Mouse (Mus musculus): ENCODE measurements around the gene Rdh16f1. TPM values are rescaled to one million over a fixed set of nuclear protein-coding genes. Genes with fewer than 3 reads are reported as not detected.
"Not testable (repeated sequence)": the region's sequence is repeated elsewhere in the genome, so short reads cannot be mapped to it uniquely, and the experiment has no call there.

Gene Rdh16f1
- polyA plus RNA-seq, 1 experiment from 2014 or later: not detected

GRCm38 (mm10) chr10:127815888-127816287 lies 56.3 kb downstream of the Rdh16f1 start:
- Histone ChIP-seq H3K27ac (no peak overlapping the region), H3K9me3 (peaks cover 1% of the 10 kb centered on the region; the same call in 1 of the 2 replicates), H3K4me1 (no peaks in the 10 kb centered on the region), H3K4me3 (no peak overlapping the region), H3K36me3 (no peaks in the 10 kb centered on the region), H3K27me3 (ENCODE audit: insufficient read depth, poor library complexity, severe bottlenecking) (no peaks in the 10 kb centered on the region)
- DNase-seq (ENCODE audit: low spot score): no peak

- not testable (repeated sequence) for DNase-seq (ENCODE audit: low spot score); H3K27ac ChIP-seq; H3K4me1 ChIP-seq; H3K4me3 ChIP-seq; H3K27me3 ChIP-seq (ENCODE audit: insufficient read depth, poor library complexity, severe bottlenecking); H3K36me3 ChIP-seq; H3K9me3 ChIP-seq
- WGBS: 69% methylated on average over 4 of the region's 4 CpGs
These were observed 57.8 kb downstream of the Rdh16f1 start for GRCm38 (mm10) chr10:127817268-127817910.

GRCm38 (mm10) chr10:127821806-127822205 lies 62.2 kb downstream of the Rdh16f1 start:
- not testable (repeated sequence) for H3K4me1 ChIP-seq; H3K9me3 ChIP-seq; H3K27ac ChIP-seq; DNase-seq (ENCODE audit: low spot score); H3K4me3 ChIP-seq; H3K27me3 ChIP-seq (ENCODE audit: insufficient read depth, poor library complexity, severe bottlenecking); H3K36me3 ChIP-seq
- 82% methylated on average over 2 of the region's 2 CpGs for WGBS

GRCm38 (mm10) chr10:127825386-127825785 lies 65.8 kb downstream of the Rdh16f1 start:
- 69% methylated on average over 6 of the region's 6 CpGs for WGBS
- no peak for DNase-seq (ENCODE audit: low spot score)
- no peaks in the 10 kb centered on the region for H3K36me3 ChIP-seq
- peaks cover 3% of the 10 kb centered on the region; the same call in 1 of the 2 replicates for H3K9me3 ChIP-seq
- no peak overlapping the region for H3K27ac ChIP-seq
- no peak overlapping the region for H3K4me3 ChIP-seq
- H3K27me3 ChIP-seq (ENCODE audit: insufficient read depth, poor library complexity, severe bottlenecking): no peaks in the 10 kb centered on the region
- H3K4me1 ChIP-seq: no peaks in the 10 kb centered on the region

- H3K9me3 ChIP-seq: no peaks in the 10 kb centered on the region
- H3K36me3 ChIP-seq: no peaks in the 10 kb centered on the region
- no peak for DNase-seq (ENCODE audit: low spot score)
- no peaks in the 10 kb centered on the region for H3K4me1 ChIP-seq
- H3K4me3 ChIP-seq: no peak overlapping the region
- no peaks in the 10 kb centered on the region for H3K27me3 ChIP-seq (ENCODE audit: insufficient read depth, poor library complexity, severe bottlenecking)
- WGBS: 66% methylated on average over 3 of the region's 3 CpGs
- H3K27ac ChIP-seq: no peak overlapping the region
These were observed 69.5 kb downstream of the Rdh16f1 start for GRCm38 (mm10) chr10:127829121-127829520.

GRCm38 (mm10) chr10:127834186-127834585 lies 74.6 kb downstream of the Rdh16f1 start:
- not testable (repeated sequence) for DNase-seq (ENCODE audit: low spot score); H3K9me3 ChIP-seq; H3K27me3 ChIP-seq (ENCODE audit: insufficient read depth, poor library complexity, severe bottlenecking); H3K4me3 ChIP-seq; H3K27ac ChIP-seq; H3K4me1 ChIP-seq; H3K36me3 ChIP-seq
- WGBS: 98% methylated on average over 1 of the region's 1 CpGs

- Histone ChIP-seq H3K36me3 (no peaks in the 10 kb centered on the region), H3K4me3 (no peak overlapping the region), H3K27me3 (ENCODE audit: insufficient read depth, poor library complexity, severe bottlenecking) (no peaks in the 10 kb centered on the region), H3K27ac (no peak overlapping the region), H3K4me1 (no peaks in the 10 kb centered on the region), H3K9me3 (0 out of 2 replicates have a peak, but pooled peaks cover 3% of the 10 kb centered on the region)
- WGBS: 75% methylated on average over 5 of the region's 5 CpGs
- no peak for DNase-seq (ENCODE audit: low spot score)
These were observed 75.7 kb downstream of the Rdh16f1 start for GRCm38 (mm10) chr10:127835292-127835691.

- H3K4me1 ChIP-seq; H3K36me3 ChIP-seq; H3K4me3 ChIP-seq; H3K9me3 ChIP-seq; H3K27me3 ChIP-seq (ENCODE audit: insufficient read depth, poor library complexity, severe bottlenecking); DNase-seq (ENCODE audit: low spot score); H3K27ac ChIP-seq: not testable (repeated sequence)
- 89% methylated on average over 5 of the region's 5 CpGs for WGBS
These were observed 78.2 kb downstream of the Rdh16f1 start for GRCm38 (mm10) chr10:127837793-127838192.

- Histone ChIP-seq H3K9me3 (0 out of 2 replicates have a peak, but pooled peaks cover 3% of the 10 kb centered on the region), H3K36me3 (no peaks in the 10 kb centered on the region), H3K4me1 (no peaks in the 10 kb centered on the region), H3K4me3 (no peak overlapping the region), H3K27ac (no peak overlapping the region), H3K27me3 (ENCODE audit: insufficient read depth, poor library complexity, severe bottlenecking) (no peaks in the 10 kb centered on the region)
- DNase-seq (ENCODE audit: low spot score): no peak
- 84% methylated on average over 2 of the region's 2 CpGs for WGBS
These were observed 79.0 kb downstream of the Rdh16f1 start for GRCm38 (mm10) chr10:127838539-127838938.

- H3K4me3 ChIP-seq: no peak overlapping the region
- no peak for DNase-seq (ENCODE audit: low spot score)
- no peak overlapping the region for H3K27ac ChIP-seq
- H3K4me1 ChIP-seq: no peaks in the 10 kb centered on the region
- 0 out of 2 replicates have a peak, but pooled peaks cover 3% of the 10 kb centered on the region for H3K9me3 ChIP-seq
- H3K36me3 ChIP-seq: no peaks in the 10 kb centered on the region
- 67% methylated on average over 2 of the region's 2 CpGs for WGBS
- no peaks in the 10 kb centered on the region for H3K27me3 ChIP-seq (ENCODE audit: insufficient read depth, poor library complexity, severe bottlenecking)
These were observed 81.2 kb downstream of the Rdh16f1 start for GRCm38 (mm10) chr10:127840776-127841175.

Other genes with a start within 250 kb of the Rdh16f1 start
- 7.8 and 9.0 TPM in 2 replicates for gene Ndufa4l2, start 244.8 kb upstream of the Rdh16f1 start, polyA plus RNA-seq (2016; fragmentation: Nextera tagmentation; extraction: Ambion mirVana)
- gene Shmt2, start 237.3 kb upstream of the Rdh16f1 start, polyA plus RNA-seq (2016; fragmentation: Nextera tagmentation; extraction: Ambion mirVana): 101 and 126 TPM in 2 replicates
- gene Nxph4, start 225.2 kb upstream of the Rdh16f1 start, polyA plus RNA-seq (2016; fragmentation: Nextera tagmentation; extraction: Ambion mirVana): 0.16 and 0.33 TPM in 2 replicates
- 37.4 and 51.8 TPM in 2 replicates for gene Lrp1, start 138.6 kb upstream of the Rdh16f1 start, polyA plus RNA-seq (2016; fragmentation: Nextera tagmentation; extraction: Ambion mirVana)
- 22.5 and 28.1 TPM in 2 replicates for gene Stat6, start 116.8 kb upstream of the Rdh16f1 start, polyA plus RNA-seq (2016; fragmentation: Nextera tagmentation; extraction: Ambion mirVana)
- 7.7 and 8.8 TPM in 2 replicates for gene Nemp1, start 92.9 kb upstream of the Rdh16f1 start, polyA plus RNA-seq (2016; fragmentation: Nextera tagmentation; extraction: Ambion mirVana)
- 11.4 and 12.6 TPM in 2 replicates for gene Nab2, start 91.2 kb upstream of the Rdh16f1 start, polyA plus RNA-seq (2016; fragmentation: Nextera tagmentation; extraction: Ambion mirVana)
- gene Myo1a, start 54.6 kb upstream of the Rdh16f1 start, polyA plus RNA-seq (2016; fragmentation: Nextera tagmentation; extraction: Ambion mirVana): 0.42 and 0.45 TPM in 2 replicates
- 8.9 and 24.6 TPM in 2 replicates for gene Tac2, start 35.3 kb upstream of the Rdh16f1 start, polyA plus RNA-seq (2016; fragmentation: Nextera tagmentation; extraction: Ambion mirVana)
- 2.4 and 4.9 TPM in 2 replicates for gene Zbtb39, start 20.2 kb upstream of the Rdh16f1 start, polyA plus RNA-seq (2016; fragmentation: Nextera tagmentation; extraction: Ambion mirVana)
- gene Gpr182, start 8.1 kb upstream of the Rdh16f1 start, polyA plus RNA-seq (2016; fragmentation: Nextera tagmentation; extraction: Ambion mirVana): 15.2 and 22.1 TPM in 2 replicates
- 0.06 and 0.13 TPM in 2 replicates for gene Rdh1, start 66 bp upstream of the Rdh16f1 start, polyA plus RNA-seq (2016; fragmentation: Nextera tagmentation; extraction: Ambion mirVana)
- gene Rdh9, start 16.6 kb downstream of the Rdh16f1 start, polyA plus RNA-seq (2016; fragmentation: Nextera tagmentation; extraction: Ambion mirVana): 0.06 and 0.19 TPM in 2 replicates
- not detected in 2 replicates for gene Rdh16, start 41.4 kb downstream of the Rdh16f1 start, polyA plus RNA-seq (2016; fragmentation: Nextera tagmentation; extraction: Ambion mirVana)
- not detected in 2 replicates for gene Rdh19, start 90.1 kb downstream of the Rdh16f1 start, polyA plus RNA-seq (2016; fragmentation: Nextera tagmentation; extraction: Ambion mirVana)
- not detected in 2 replicates for gene Rdh16f2, start 106.7 kb downstream of the Rdh16f1 start, polyA plus RNA-seq (2016; fragmentation: Nextera tagmentation; extraction: Ambion mirVana)
- gene Rdh7, start 129.0 kb downstream of the Rdh16f1 start, polyA plus RNA-seq (2016; fragmentation: Nextera tagmentation; extraction: Ambion mirVana): not detected in 2 replicates
- not detected in 2 replicates for gene Sdr9c7, start 138.7 kb downstream of the Rdh16f1 start, polyA plus RNA-seq (2016; fragmentation: Nextera tagmentation; extraction: Ambion mirVana)
- not detected in 2 replicates for gene Hsd17b6, start 247.8 kb downstream of the Rdh16f1 start, polyA plus RNA-seq (2016; fragmentation: Nextera tagmentation; extraction: Ambion mirVana)

Measured in heart, embryonic 10.5 days (tissue).